Mouse (Mus musculus): ENCODE measurements around the gene Grin2b.

DNA sequence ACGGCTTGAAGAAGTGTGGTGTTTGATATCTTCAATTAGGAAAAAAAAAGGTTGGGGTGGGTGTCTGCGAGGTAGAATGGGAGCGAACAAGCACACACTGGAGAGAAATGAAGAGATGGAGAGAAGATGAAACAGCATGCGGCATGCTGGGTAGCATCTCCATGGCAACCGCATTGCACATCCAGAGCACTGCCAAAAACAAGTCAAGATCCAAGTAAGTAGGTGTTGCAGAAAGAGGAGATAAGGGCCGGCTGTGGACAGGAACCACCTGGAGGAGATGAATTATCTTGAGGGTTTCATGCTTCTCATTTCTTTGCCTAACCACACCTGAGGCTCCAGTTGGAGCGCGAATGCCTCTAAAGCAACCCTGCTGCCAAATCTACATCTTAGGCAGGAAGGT, 313.8 kb downstream of the Grin2b start:
- no peak for TF ChIP-seq POLR2A (IDR thresholded peaks at IDR 0.05; ENCODE audit: insufficient read depth, low read length)
- no peak for TF ChIP-seq CTCF (IDR thresholded peaks at IDR 0.05; ENCODE audit: low read depth, low read length)
